Mouse (Mus musculus): ENCODE measurements around the gene Abca6.

The Abca6 gene

GRCm38 (mm10) chr11:110251534-110251933 is at the start of gene Abca6:
Gene Abca6, minus strand, starts transcription at chr11:110251776.
- CTCF ChIA-PET: no interaction called here

DNA sequence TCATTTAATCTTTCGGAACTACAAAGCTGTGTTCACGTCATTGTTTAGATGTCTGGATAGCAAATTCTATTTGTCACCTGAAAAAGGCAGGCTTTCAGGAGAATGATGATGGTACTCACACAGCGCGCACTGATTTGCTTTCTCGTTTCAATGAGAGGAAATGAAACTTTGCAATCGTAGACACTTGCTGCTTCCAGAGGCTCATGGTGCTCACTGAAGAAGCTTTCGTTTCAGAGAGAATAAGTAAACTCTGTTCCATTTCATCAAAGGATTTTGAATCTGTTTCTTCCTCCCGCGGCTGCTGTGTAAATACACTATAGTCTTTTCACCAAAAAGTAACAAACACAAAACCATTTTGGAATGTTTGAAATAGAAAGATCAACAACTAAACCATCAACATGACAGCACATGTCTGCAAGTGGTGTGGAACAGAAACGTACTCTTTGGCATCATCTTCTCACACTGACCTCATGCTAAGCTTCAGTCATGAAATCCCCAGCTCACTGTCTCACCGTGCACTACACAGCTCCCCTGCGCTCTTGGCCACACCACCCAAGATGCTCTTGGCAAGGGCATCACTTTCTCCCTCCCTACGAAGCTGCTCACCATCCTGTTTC is 46.4 kb upstream of the Abca6 start:
- CTCF ChIA-PET: interaction anchor here (0.6 kb wide), 2 partner anchors 36 to 625 kb away, joined by 3 to 9 read pairs; no protein-coding TSS in a partner anchor

GRCm38 (mm10) chr11:110290586-110290985 is 39.0 kb upstream of the Abca6 start:
- CTCF ChIA-PET: no interaction called here

- CTCF ChIA-PET: no interaction called here
These were observed 36.8 kb upstream of the Abca6 start for GRCm38 (mm10) chr11:110288423-110288822.

DNA sequence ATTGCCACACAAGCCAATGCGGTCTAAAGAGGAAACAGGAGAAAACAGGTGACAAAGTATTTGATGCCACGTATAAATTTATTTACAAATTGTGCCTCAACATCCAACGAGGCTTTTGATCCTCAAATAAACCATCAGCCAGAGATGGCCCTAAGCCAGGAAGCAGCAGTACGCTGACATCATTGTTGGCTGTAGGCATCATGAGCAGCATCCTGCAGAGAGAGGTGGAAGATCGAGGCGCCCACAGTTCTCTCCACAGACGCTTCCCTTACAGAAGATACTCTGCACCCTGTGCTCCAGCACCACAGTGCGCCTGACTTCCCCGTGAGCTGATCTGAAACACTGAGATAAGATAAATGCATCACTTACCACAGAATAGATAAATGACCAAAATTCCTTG is 36.1 kb upstream of the Abca6 start:
- CTCF ChIA-PET: no interaction called here

- CTCF ChIA-PET: no interaction called here
These were observed 34.8 kb upstream of the Abca6 start for GRCm38 (mm10) chr11:110286331-110286730.

DNA sequence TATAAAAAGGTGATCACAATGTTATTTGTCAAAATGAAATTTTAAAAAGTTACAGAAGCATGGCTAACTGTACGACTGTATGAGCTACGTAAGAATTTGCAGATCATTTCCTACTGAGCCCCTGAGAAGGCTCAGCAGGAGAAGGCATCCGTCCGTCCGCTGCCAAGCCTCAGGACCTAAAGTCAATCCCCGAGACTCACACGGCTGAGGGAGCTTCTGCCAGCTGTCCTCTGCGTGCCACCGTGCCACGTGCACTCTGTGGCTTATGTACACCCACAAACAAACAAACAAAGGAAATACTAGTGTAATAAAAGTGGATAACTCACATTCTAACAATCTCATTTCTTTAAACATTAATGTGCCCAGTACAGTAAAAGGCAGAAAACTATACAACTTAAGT is 33.3 kb upstream of the Abca6 start:
- CTCF ChIA-PET: no interaction called here

DNA sequence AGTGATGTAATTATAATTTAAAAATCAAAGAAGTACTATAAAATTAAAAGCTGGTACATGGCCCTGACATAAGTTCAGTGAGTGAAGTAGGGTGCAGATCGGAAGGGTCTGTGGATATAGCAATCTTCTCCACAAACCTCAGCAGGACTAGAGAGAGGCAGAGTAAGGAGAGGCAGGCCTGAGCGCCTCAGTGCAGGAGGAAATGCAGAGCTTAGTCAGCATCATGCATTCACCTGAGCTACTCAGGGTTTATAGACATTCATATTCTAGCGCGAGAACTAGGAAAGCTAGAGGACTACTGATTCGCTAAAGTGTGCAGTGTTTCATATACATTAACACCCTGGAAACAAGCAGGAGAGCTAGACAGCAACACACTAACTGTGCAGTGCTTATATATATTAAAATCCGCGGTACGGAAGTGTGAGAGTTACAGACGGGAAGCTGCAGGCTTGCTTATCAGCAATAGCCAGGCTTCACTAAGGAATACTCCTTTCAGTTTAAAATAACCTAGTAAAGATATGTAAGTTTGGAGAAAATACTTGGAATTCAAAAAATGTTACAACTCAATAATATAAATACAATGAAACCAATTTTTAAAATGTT is 32.7 kb upstream of the Abca6 start:
- CTCF ChIA-PET: no interaction called here

DNA sequence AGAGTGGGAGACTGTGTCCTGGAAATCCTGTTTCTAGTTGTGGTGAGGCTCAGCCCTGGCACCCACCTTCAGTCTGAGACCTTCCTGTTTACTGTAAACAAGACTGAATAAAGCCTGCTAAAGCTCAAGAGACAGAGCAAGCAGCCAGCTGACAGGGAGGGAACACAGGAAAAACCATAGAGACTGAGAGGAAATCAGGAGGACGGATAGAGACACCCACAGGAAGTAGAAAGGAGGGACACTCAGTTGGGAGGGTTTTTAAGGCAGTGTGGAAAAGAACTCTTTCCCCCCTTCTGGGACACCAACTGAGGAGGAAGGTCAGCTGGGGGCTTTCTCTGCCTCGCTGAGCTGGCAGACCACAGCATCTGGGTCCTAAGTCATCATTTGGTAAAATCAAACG is 23.2 kb upstream of the Abca6 start:
- CTCF ChIA-PET: interaction anchor here (0.7 to 0.8 kb wide), 2 partner anchors 411 to 948 kb away, joined by 3 read pairs; no protein-coding TSS in a partner anchor

DNA sequence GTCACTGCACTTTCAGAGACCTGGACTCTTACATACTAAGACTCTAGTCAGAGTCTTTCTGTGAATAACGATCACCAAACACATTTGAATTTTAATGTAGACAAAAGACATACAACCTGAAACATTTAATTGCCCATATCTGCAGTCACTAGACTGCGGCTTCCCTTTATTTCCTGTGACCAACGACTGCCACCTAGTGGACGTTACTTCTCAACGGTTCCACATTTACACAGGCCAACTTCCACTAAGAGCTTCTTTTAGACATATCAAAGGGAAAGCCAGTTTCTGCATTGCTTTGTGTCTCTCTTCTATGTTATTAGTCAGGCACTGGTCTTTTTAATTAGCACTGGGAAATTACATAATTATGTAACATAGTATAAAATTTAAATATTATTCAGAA is 20.2 kb upstream of the Abca6 start:
- CTCF ChIA-PET: interaction anchor here (0.6 to 1.1 kb wide), 4 partner anchors 11 to 1956 kb away, joined by 3 to 7 read pairs (median 4); no protein-coding TSS in a partner anchor

- CTCF ChIA-PET: no interaction called here
These were observed 16.8 kb upstream of the Abca6 start for GRCm38 (mm10) chr11:110268244-110268844.

DNA sequence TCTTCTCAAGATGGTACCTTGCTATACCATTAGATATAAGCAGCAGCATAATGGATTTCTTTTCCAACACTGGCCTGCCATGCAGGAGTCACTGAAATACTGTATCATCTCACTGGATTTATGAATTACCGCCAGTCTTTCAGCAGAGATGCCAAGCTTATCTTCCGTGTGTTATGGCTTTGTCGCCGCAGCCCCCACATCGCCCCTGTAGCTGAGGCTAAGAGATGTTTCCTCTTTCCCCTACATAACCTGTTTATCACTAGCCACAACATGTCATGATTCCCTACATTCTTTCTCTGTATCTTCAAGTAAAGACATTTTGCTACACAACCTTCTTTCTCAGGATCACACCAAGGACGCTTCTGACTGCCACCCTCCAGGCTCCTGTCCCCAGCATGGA is 15.7 kb upstream of the Abca6 start:
- CTCF ChIA-PET: no interaction called here

DNA sequence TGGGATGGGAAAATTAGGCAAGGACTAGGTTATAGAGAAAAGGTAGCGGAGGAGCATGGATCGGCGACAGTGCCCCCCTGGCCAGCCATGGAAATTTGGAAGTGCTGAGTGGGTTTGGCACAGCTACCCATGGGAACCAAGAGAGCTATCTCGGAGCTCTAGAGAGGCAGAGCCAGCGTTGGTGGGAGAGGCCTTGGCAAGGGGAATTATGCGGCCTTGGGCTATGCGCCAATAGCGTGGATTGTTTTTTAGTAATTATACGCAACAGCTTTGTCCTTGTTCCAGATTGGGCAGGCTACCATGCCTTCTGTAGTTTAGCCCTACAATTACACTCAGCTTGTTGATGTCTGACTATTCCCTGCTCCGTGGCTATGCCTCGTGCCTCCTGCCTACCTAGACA is 15.2 kb upstream of the Abca6 start:
- CTCF ChIA-PET: no interaction called here

DNA sequence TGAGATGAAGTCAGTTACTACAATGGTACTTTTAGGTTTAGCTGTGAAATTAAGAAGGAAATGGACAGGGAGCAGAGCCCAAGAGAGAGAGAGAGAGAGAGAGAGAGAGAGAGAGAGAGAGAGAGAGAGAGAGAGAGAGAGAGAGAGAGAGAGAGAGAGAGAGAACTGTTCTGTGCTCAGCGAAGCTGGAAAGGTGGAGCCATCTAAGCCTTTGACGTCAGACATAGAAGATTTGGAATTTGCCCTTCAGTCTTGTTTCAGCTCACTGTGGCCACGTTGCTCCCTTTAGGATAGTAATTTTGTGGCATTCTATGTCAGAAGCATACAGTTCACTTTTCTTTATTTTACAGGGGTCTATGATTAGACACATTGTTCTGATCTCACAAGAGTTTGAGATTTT is 10.3 kb upstream of the Abca6 start:
- CTCF ChIA-PET: interaction anchor here (0.5 to 1.2 kb wide), 3 partner anchors 10 to 36 kb away, joined by 3 to 7 read pairs (median 4); no protein-coding TSS in a partner anchor

DNA sequence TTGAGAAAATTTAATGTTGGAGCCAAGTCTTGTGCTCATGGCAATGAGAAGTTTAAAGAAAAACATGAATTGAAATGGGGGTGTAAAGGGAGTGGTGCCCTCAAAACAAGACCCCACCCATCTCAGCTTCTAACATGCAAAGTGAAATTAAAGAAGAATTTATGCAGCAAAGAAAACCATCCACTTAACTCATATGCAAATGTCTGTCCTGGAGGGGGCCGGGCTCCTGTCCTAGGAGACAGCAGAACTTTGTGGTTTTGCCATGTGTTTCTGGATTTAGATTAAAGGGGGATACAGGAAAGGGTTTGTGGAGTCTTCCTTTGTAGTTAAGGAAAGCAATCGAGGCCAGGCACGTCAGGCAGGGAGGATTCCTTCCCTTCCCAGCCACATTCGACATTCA is 6.3 kb upstream of the Abca6 start:
- CTCF ChIA-PET: no interaction called here

- CTCF ChIA-PET: no interaction called here
These were observed 5.5 kb upstream of the Abca6 start for GRCm38 (mm10) chr11:110257061-110257460.

- CTCF ChIA-PET: no interaction called here
These were observed 680 bp upstream of the Abca6 start for GRCm38 (mm10) chr11:110252256-110252655.

DNA sequence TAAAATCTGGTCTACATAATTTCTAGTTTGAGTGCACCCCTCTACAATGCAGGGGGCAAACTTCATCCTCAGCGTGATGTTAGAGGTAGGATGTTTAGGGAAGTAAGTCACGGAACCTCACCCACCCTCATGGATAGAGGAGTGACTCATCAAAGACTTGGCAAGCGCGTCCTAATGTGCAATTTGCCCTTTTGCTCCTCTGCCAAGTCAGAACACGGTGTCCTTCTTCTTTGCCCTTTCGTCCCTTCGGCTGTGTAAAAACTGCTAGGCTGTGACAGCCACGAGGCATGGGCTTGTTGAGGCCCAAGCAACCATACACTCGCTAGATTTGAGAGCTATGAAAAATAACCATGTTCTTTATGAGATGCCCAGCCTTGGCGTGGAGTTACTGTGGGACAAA is 6.8 kb downstream of the Abca6 start:
- CTCF ChIA-PET: interaction anchor here (0.7 kb wide), 1 partner anchor 17 kb away, joined by 7 read pairs; no protein-coding TSS in a partner anchor

DNA sequence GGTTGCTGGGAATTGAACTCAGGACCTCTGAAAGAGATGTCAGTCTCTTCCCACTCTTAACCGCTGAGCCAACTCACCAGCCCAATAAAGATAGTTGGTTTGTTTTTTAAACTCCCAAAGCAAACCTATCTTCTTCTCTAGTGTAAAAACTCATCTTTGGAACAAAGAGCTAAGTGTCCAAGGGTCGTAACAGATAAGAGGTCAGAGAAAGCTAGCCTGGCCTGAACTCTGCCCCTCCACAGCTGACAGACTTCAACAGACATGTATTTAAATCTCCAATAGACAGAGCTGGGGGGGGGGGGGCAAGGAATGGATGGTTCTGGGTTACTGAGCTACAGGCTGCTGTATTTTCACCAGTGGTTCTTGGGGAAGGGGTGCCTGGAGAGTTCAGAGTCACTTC is 14.1 kb downstream of the Abca6 start:
- CTCF ChIA-PET: interaction anchor here (0.6 kb wide), 1 partner anchor 558 kb away, joined by 4 read pairs; no protein-coding TSS in a partner anchor

GRCm38 (mm10) chr11:110232975-110233374 is 18.6 kb downstream of the Abca6 start:
- CTCF ChIA-PET: no interaction called here

DNA sequence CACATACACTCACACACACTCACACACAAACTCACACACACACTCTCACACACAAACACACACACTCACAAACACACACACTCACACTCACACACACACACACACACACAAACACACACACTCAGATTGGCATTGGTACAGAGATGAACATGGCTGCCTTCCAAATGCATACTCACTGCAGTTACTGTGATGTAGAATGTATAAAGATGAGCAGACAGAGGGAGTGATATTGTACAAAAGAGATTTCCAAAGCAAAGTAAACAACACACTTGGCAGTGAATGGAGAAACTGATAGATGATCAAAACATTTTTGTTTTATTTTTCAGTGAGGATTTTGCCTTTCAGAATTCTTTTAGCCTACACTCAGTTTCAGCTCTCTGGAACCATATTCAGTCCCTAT is 34.5 kb downstream of the Abca6 start:
- CTCF ChIA-PET: no interaction called here

GRCm38 (mm10) chr11:110203930-110204329 is 47.6 kb downstream of the Abca6 start:
- CTCF ChIA-PET: interaction anchor here (0.8 kb wide), 1 partner anchor 345 kb away, joined by 5 read pairs; no protein-coding TSS in a partner anchor

GRCm38 (mm10) chr11:110198882-110199281 is 52.7 kb downstream of the Abca6 start:
- CTCF ChIA-PET: no interaction called here
